Mouse (Mus musculus): ENCODE data around the gene Tert.
A peak's percentile ranks its signal among the peaks of the same experiment; 100 is the strongest.

Tert gene

GRCm38 (mm10) chr13:73677853-73678252 is 51.1 kb downstream of the Tert start, which contains the start of gene Slc6a18:
Gene Slc6a18 (minus strand): TSS chr13:73678023.
- DNase-seq (ENCODE audit: low spot score): no peak

GRCm38 (mm10) chr13:73679311-73679710 is 52.6 kb downstream of the Tert start:
- no peak for DNase-seq (ENCODE audit: low spot score)

- DNase-seq (ENCODE audit: low spot score): no peak
These were observed 53.7 kb downstream of the Tert start for GRCm38 (mm10) chr13:73680394-73680793.

- DNase-seq (ENCODE audit: low spot score): no peak
These were observed 55.5 kb downstream of the Tert start for GRCm38 (mm10) chr13:73682226-73682625.

- DNase-seq (ENCODE audit: low spot score): peak; percentile 74
These were observed 57.0 kb downstream of the Tert start for GRCm38 (mm10) chr13:73683682-73684081.

GRCm38 (mm10) chr13:73684412-73684811 is 57.7 kb downstream of the Tert start:
- peak; percentile 40 for DNase-seq (ENCODE audit: low spot score)

- DNase-seq (ENCODE audit: low spot score): no peak
These were observed 58.8 kb downstream of the Tert start for GRCm38 (mm10) chr13:73685502-73685901.

GRCm38 (mm10) chr13:73687601-73688000 is 60.9 kb downstream of the Tert start:
- DNase-seq (ENCODE audit: low spot score): no peak

GRCm38 (mm10) chr13:73688934-73689333 is 62.2 kb downstream of the Tert start:
- DNase-seq (ENCODE audit: low spot score): no peak

GRCm38 (mm10) chr13:73692249-73692868 is 65.6 kb downstream of the Tert start:
- peak; percentile 36 for DNase-seq (ENCODE audit: low spot score)

- no peak for DNase-seq (ENCODE audit: low spot score)
These were observed 66.6 kb downstream of the Tert start for GRCm38 (mm10) chr13:73693333-73693732.

- no peak for DNase-seq (ENCODE audit: low spot score)
These were observed 68.3 kb downstream of the Tert start for GRCm38 (mm10) chr13:73694972-73695371.

- DNase-seq (ENCODE audit: low spot score): no peak
These were observed 69.8 kb downstream of the Tert start for GRCm38 (mm10) chr13:73696529-73696928.
